Mouse (Mus musculus): ENCODE measurements around the gene Arhgap25.

The Arhgap25 gene

DNA sequence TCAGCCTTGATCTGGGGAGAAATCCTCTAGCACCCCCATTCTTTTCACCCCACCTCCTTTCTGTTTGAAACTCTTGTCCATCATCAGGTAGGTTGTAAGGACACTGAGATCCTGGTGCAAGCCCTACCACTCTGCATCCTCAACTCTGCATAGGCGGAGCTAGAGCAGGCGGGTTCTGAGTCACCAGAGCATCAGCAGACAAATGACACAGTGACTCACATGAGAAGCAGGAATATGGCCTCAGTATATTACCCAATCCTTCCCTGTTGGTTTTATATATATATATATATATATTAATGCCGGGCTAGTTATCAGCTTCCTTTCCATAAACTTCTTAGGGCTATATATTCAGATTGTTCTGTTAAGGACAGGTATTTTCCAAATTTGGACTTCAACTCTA, 97.3 kb downstream of the Arhgap25 start:
- no peak for DNase-seq

DNA sequence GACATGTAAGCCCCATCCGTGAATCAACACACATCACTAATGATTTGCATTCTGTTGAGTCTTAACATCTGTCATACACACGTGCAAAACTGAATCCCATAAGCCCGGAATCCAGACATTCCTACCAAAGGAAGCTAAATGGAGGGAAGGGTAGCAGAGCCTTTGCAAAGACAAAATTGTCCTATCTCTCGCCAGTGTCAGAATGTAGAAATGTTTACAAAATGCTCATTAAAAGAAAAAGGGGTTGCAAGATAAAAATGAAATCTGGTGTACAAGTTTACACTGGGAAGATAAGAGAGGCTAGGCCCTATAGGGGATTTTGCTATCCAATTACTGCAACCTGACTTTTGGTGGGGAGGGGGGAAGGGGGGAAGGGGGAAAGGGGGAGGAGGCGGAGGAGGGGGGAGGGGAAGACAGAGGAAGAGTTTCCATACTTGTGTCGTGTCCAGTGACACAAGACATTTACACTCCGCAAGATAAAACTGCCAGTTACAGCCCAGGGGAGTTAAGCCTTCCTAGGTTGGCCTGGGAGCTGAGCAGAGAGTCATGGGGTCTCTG, 104.5 kb downstream of the Arhgap25 start, which contains the start of gene Bmp10:
Gene Bmp10 (plus strand): TSS at position 508 of the 558 bp plus-strand sequence.
- no peak for DNase-seq

DNA sequence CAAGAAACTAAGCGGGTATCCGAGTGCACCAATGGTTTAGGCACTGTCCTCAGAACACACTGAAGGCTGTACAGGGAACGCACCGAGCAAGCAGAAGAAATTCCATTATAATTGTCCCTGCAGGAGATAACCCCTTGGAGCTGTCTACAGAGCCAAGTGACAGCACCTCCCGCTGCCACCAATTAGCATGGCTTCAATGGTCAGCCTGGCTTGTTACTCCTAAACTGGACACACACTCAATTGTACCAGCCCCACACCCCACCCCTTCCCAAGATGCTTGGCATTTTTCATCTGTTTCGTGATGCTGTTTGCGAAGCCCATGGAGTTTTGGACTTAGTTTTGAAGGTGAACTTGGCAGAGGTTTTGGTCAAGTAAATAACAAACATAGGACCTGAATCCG, 105.4 kb downstream of the Arhgap25 start:
- no peak for DNase-seq

DNA sequence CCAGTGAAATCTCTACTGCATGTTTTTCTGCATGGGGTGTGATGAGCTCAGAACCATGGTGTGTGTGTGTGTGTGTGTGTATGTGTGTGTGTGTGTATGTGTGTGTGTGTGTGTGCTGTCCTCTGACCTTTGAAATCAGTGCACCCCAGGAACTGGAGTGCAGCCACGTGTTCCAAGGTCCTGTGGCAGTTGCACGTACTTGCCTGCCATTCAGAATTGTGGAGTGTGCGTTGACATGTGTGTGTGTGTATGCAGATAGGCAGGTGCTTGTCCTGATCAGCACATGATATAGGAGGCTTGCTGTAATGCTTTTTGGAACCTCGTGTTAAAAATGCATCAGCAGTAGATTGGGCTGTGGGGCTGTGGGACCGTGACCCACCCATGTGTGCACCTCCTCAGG, 106.1 kb downstream of the Arhgap25 start:
- DNase-seq, result no peak

DNA sequence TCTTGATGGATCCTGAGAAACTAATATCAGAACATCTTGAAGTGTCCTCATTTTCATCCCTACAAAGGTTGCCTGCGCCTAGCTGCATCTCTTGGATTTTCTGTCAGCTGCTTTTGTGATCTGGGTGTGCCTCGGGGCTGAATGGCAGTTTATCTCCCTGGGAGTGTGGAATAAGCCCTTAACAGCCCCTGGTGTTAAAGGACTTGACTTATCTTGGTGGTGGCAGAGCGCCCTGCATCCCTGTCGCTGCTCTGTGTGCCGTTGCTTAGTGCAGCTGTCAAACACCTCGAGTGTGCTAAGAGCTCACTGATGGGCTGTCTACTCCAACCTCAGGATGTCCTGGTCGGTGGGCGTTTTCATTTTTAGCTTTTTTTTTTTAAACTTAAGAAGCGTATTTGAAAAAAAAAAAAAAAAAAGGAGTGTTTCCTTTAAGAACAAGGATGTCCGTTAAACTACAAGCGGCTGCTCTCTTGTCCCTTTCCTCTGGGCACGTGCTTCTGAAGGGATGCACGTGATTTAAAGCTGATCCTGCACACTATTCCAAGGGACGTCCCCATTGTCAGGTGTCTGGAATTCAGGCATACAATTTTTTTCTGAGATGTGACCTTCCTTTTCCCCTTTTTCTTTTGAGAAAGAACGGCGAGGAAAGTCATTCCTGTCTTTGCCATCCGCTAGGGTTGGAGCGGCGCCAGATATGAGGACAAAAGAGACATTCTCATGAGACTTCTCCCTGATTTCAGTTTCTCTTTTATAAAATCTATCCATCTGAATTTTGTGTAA, 108.8 kb downstream of the Arhgap25 start:
- peak; percentile 27 to 38 for DNase-seq

DNA sequence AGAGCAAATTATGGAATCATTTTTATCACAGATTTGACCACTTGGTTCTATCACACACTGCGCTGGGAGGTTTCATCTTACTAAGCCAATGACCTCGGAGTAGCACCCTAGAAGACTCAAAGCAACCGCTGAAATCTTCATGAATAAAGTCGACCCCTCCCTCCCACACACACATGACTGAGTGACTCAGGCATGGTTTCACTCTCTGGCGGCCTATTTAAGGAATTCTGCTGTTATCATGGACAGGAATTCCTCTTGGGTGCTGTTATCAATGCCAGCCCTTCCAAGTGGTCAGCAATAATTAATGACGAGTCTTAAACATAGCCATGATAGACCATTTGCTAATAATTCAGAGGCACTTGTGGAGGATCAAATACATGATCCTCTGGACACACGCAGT, 110.8 kb downstream of the Arhgap25 start:
- DNase-seq, result no peak

DNA sequence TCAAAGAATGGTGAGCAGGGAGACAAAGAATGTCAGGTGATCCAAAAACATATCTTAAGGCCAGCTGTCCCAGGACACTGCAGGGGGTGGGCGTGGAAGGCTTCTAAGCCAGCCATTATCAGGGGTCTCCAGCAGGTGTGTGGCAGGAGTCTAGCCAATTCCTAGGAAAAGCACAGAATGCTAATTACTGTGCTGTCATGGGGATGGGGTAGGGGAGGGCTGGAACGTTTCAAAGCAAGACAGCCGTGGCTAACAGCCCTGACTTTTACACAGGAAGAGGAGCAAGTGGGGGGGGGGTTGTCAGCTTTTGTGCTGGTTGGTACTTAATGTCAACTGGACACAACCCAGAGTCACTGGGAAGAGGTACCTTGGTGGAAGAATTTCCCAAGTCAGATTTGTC, 121.0 kb downstream of the Arhgap25 start:
- no peak for DNase-seq
